Comparison of ENCODE assay signal across 8 mouse cellular contexts in the genomic region with DNA sequence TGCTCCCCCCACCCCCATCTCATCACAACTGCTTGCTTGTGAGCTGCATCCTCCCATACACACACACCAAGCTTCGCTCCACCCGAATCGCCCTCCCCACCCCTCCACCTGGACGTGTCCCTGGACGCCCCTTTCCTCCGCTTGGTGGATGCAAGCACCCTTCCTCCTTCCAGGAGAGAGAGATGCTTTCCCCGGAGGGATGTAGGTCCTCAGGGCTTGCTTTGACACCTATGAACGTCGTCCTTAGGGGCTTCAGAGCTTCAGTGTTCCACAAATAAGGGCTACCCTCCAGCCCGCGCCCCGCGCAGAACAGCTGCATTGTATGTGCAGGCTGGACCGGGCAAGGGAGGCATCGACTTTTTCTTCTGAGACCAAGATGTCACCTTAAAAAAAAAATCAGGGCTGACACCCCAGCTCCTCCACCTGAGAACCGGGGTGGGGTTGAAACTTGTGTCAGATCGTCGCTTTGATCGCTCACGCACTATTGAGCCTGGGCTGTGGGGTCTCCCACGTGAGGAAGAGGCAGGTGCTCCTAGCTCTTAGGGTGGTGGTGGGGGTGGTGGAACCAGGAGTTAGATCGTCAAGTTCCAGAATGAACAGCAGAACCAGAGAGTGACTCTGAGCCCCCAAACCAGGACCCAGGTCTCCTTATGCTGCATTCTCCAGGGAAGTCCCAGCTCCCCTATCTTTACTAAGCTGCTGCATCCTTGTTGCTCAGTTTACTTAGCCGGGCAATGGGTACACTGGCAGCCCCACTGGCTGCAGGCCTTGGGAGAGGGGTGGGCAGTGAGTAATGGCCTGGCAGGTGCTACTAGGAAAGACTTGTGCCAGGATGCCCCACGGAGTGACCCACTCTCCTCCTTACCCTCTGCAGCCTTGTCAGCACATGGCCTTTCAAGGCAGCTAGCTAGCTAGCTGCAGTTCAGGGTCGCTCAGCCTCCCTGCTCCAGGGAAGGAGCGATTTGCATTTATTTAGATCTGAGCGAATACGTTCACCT. TPM values are rescaled to one million over a fixed set of nuclear protein-coding genes. Genes with fewer than 3 reads are reported as not detected.
DNase-seq lines count a peak whose midpoint lies in the region; ATAC-seq and TF ChIP-seq lines count a peak whose summit lies in the region.
"Had no signal": no experiment of that assay in that cellular context is flagged by ENCODE, and none has a peak within 500 bp of the region (broad histone marks: within the 10 kb centered on the region; RNA-seq: fewer than 3 reads in every experiment).

No protein-coding gene starts in this region.

- H3K36me3 ChIP-seq in kidney, embryonic 15.5 days: no peaks in the 10 kb centered on the region
- no peaks in the 10 kb centered on the region for H3K36me3 ChIP-seq in kidney, adult 2 months (ENCODE audit: control insufficient read depth, insufficient read depth, low read length)
- no peaks in the 10 kb centered on the region for H3K36me3 ChIP-seq in embryonic facial prominence, embryonic 13.5 days
- H3K36me3 ChIP-seq in hindbrain, embryonic 11.5 days (ENCODE audit: control insufficient read depth, insufficient read depth, low read length): no peaks in the 10 kb centered on the region
- H3K36me3 ChIP-seq in midbrain, embryonic 16.5 days (ENCODE audit: control insufficient read depth, insufficient read depth, low read length): no peaks in the 10 kb centered on the region

- no peak for TF ChIP-seq POLR2A in kidney, adult 2 months (IDR thresholded peaks at IDR 0.05; ENCODE audit: low read depth, low read length)

- peak overlapping the region; percentile 57 for H3K4me2 ChIP-seq in kidney, embryonic 15.5 days
- peak overlapping the region; percentile 64 for H3K4me2 ChIP-seq in embryonic facial prominence, embryonic 13.5 days
- peak overlapping the region; percentile 91 for H3K4me2 ChIP-seq in hindbrain, embryonic 11.5 days (replicated peaks; ENCODE audit: low read depth, low read length)
- peak overlapping the region; percentile 89 for H3K4me2 ChIP-seq in midbrain, embryonic 16.5 days (ENCODE audit: low read length)

- H3K9me3 ChIP-seq in kidney, embryonic 15.5 days (replicated peaks): no peaks in the 10 kb centered on the region
- H3K9me3 ChIP-seq in embryonic facial prominence, embryonic 13.5 days: no peaks in the 10 kb centered on the region
- no peaks in the 10 kb centered on the region for H3K9me3 ChIP-seq in hindbrain, embryonic 11.5 days (ENCODE audit: control insufficient read depth, low read length)
- H3K9me3 ChIP-seq in midbrain, embryonic 16.5 days (replicated peaks; ENCODE audit: control insufficient read depth, low read length, poor library complexity, severe bottlenecking): no peaks in the 10 kb centered on the region

- WGBS in kidney, embryonic 15.5 days: 7% methylated on average over 28 of the region's 28 CpGs
- WGBS in kidney, adult 2 months: 9% methylated on average over 28 of the region's 28 CpGs
- 10% methylated on average over 28 of the region's 28 CpGs for whole genome bisulfite sequencing in embryonic facial prominence, embryonic 13.5 days
- 10% methylated on average over 28 of the region's 28 CpGs for WGBS in hindbrain, embryonic 11.5 days
- WGBS in midbrain, embryonic 16.5 days: 5% methylated on average over 28 of the region's 28 CpGs

- H3K9ac ChIP-seq in kidney, embryonic 15.5 days: no peak overlapping the region
- no peak overlapping the region for H3K9ac ChIP-seq in embryonic facial prominence, embryonic 13.5 days
- peak overlapping the region; percentile 67 for H3K9ac ChIP-seq in hindbrain, embryonic 11.5 days (ENCODE audit: low read depth, low read length)
- H3K9ac ChIP-seq in midbrain, embryonic 16.5 days (ENCODE audit: low read depth, low read length): peak overlapping the region; percentile 89

- no peak for TF ChIP-seq CTCF in kidney, adult 2 months (conservative IDR thresholded peaks at IDR 0.05; ENCODE audit: insufficient read depth, insufficient read length, low read depth, low read length)

- DNase-seq in kidney, adult 2 months: no peak
- DNase-seq in hindbrain, embryonic 11.5 days (ENCODE audit: low spot score): peak; percentile 36
- no peak for DNase-seq in urinary bladder, postnatal 25 days (ENCODE audit: low spot score)
- no peak for DNase-seq in thymus, postnatal 36 days

- ATAC-seq in kidney, embryonic 15.5 days (replicated peaks; ENCODE audit: low FRiP score): no peak
- no peak for ATAC-seq in embryonic facial prominence, embryonic 13.5 days (ENCODE audit: insufficient number of reproducible peaks, insufficient read depth, low FRiP score, low TSS enrichment, low read depth)
- no peak for ATAC-seq in hindbrain, embryonic 11.5 days (ENCODE audit: low FRiP score)
- ATAC-seq in midbrain, embryonic 16.5 days: no peak

- peaks cover 99% of the 10 kb centered on the region for H3K27me3 ChIP-seq in kidney, embryonic 15.5 days
- peaks cover 8% of the 10 kb centered on the region for H3K27me3 ChIP-seq in kidney, adult 2 months (replicated peaks; ENCODE audit: control insufficient read depth, insufficient read depth, low read length)
- H3K27me3 ChIP-seq in embryonic facial prominence, embryonic 13.5 days: peaks cover 95% of the 10 kb centered on the region
- H3K27me3 ChIP-seq in hindbrain, embryonic 11.5 days (ENCODE audit: control insufficient read depth, insufficient read depth, low read length): peaks cover 63% of the 10 kb centered on the region
- H3K27me3 ChIP-seq in midbrain, embryonic 16.5 days (ENCODE audit: control insufficient read depth, insufficient read depth, low read depth, low read length): peaks cover 5% of the 10 kb centered on the region

- H3K4me3 ChIP-seq in kidney, embryonic 15.5 days (replicated peaks): peak overlapping the region; percentile 37; the same call in 1 of the 2 replicates
- H3K4me3 ChIP-seq in kidney, adult 2 months (ENCODE audit: insufficient read depth, low read depth, low read length): no peak overlapping the region
- peak overlapping the region; percentile 37 for H3K4me3 ChIP-seq in embryonic facial prominence, embryonic 13.5 days
- H3K4me3 ChIP-seq in hindbrain, embryonic 11.5 days (ENCODE audit: low read depth, low read length): peak overlapping the region; percentile 39
- H3K4me3 ChIP-seq in midbrain, embryonic 16.5 days (ENCODE audit: low read depth, low read length): peak overlapping the region; percentile 77

- no peak overlapping the region for H3K27ac ChIP-seq in kidney, embryonic 15.5 days
- no peak overlapping the region for H3K27ac ChIP-seq in kidney, adult 2 months (ENCODE audit: insufficient read depth, low read depth, low read length)
- H3K27ac ChIP-seq in embryonic facial prominence, embryonic 13.5 days: no peak overlapping the region
- no peak overlapping the region for H3K27ac ChIP-seq in hindbrain, embryonic 11.5 days (ENCODE audit: low read depth, low read length)
- H3K27ac ChIP-seq in midbrain, embryonic 16.5 days (ENCODE audit: low read length): peak overlapping the region; percentile 61

- H3K4me1 ChIP-seq in kidney, embryonic 15.5 days: peaks cover 44% of the 10 kb centered on the region
- no peaks in the 10 kb centered on the region for H3K4me1 ChIP-seq in kidney, adult 2 months (ENCODE audit: control insufficient read depth, insufficient read depth, low read length)
- peaks cover 28% of the 10 kb centered on the region for H3K4me1 ChIP-seq in embryonic facial prominence, embryonic 13.5 days
- peaks cover 10% of the 10 kb centered on the region for H3K4me1 ChIP-seq in hindbrain, embryonic 11.5 days (replicated peaks; ENCODE audit: control insufficient read depth, insufficient read depth, low read length)
- peaks cover 41% of the 10 kb centered on the region for H3K4me1 ChIP-seq in midbrain, embryonic 16.5 days (ENCODE audit: control insufficient read depth, insufficient read depth, low read length)

RNA-seq across cellular contexts. Expression of a gene that starts 0.7 kb away (rescaled TPM):
- 1.2 and 1.4 TPM in 2 replicates for polyA plus RNA-seq in kidney, embryonic 15.5 days (2015; fragmentation: Nextera tagmentation; extraction: Ambion mirVana)
- 0.33 and 0.39 TPM in 2 replicates for polyA plus RNA-seq in kidney, adult 2 months (2012; rRNA removed)
- 0.89 and 1.00 TPM in 2 replicates for polyA plus RNA-seq in embryonic facial prominence, embryonic 13.5 days (2015; fragmentation: Nextera tagmentation; extraction: Ambion mirVana)
- 8.1 and 9.4 TPM in 2 replicates for polyA plus RNA-seq in hindbrain, embryonic 11.5 days (2014; fragmentation: Nextera tagmentation; extraction: Ambion mirVana)
- polyA plus RNA-seq in midbrain, embryonic 16.5 days (2015; fragmentation: Nextera tagmentation; extraction: Ambion mirVana): 114 and 119 TPM in 2 replicates
- polyA plus RNA-seq: liver, embryonic 16.5 days had no signal

Comparison
In these comparisons a context has a peak if more than half of its experiments do, and no peak if none do; other contexts are left out.
1. H3K9ac ChIP-seq: peak in hindbrain, embryonic 11.5 days (single experiment) and midbrain, embryonic 16.5 days (single experiment); none in kidney, embryonic 15.5 days (single experiment) and embryonic facial prominence, embryonic 13.5 days (single experiment).
2. RNA of a gene that starts 0.7 kb away (polyA plus RNA-seq): 114 to 119 TPM in midbrain, embryonic 16.5 days; 8.1 to 9.4 TPM in hindbrain, embryonic 11.5 days, 1.2 to 1.4 TPM in kidney, embryonic 15.5 days, 0.89 to 1.00 TPM in embryonic facial prominence, embryonic 13.5 days and 0.33 to 0.39 TPM in kidney, adult 2 months; every median in the first group is over 10 times any median in the second.
3. Peak in every context shown above with its lines, with median percentiles within 50 percentile points of each other: H3K4me2 ChIP-seq.